Comparison of ENCODE assay signal across 24 mouse cellular contexts in the genomic region with DNA sequence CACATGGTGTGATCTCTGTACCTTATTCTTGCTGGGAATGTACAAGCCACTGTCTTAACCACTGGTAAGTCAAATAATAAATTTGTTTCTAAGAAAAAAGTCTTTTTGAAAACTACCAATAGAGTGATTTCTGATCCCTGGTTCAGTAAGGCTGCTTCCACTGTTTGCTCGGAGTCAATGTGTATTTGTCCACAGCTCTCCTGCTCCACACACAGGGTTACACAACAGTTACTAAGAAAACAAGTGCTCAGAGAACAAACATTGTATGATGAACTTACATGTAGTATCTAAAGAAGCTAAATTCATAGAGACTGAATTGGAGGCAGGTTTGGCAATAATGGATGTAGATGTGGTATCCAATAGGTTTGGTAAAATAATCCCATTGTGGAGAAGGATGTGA.
"Had no signal": no experiment of that assay in that cellular context is flagged by ENCODE, and none has a peak within 500 bp of the region (broad histone marks: within the 10 kb centered on the region; RNA-seq: fewer than 3 reads in every experiment).

No protein-coding gene starts in this region.

- DNase-seq: gastrocnemius, adult 2 months; gastrocnemius, postnatal 10 days; gastrocnemius, postnatal 25 days; heart, adult 18-20 months; heart, postnatal 14 days; heart, postnatal 36 days; kidney, adult 11 months; kidney, adult 2 months; kidney, adult 9 months; kidney, postnatal 14 days; kidney, postnatal 36 days; layer of hippocampus, adult 9-11 months; layer of hippocampus, postnatal 36 days; left cerebral cortex, postnatal 4 days had no signal

- H3K27ac ChIP-seq: gastrocnemius, adult 2 months; heart, embryonic 10.5 days; hindbrain, embryonic 13.5 days; hindbrain, embryonic 15.5 days; hindbrain, postnatal 0 days; kidney, embryonic 15.5 days; kidney, postnatal 0 days; limb, embryonic 13.5 days; limb, embryonic 15.5 days had no signal

- H3K4me2 ChIP-seq: heart, embryonic 12.5 days; hindbrain, embryonic 13.5 days; hindbrain, embryonic 15.5 days; kidney, embryonic 15.5 days; limb, embryonic 13.5 days; limb, embryonic 15.5 days had no signal

- H3K27me3 ChIP-seq: heart, embryonic 12.5 days; hindbrain, embryonic 13.5 days; hindbrain, embryonic 15.5 days; kidney, embryonic 15.5 days; limb, embryonic 13.5 days; limb, embryonic 15.5 days had no signal

- H3K9ac ChIP-seq: heart, embryonic 12.5 days; hindbrain, embryonic 13.5 days; hindbrain, embryonic 15.5 days; kidney, embryonic 15.5 days; limb, embryonic 13.5 days; limb, embryonic 15.5 days had no signal

- H3K9me3 ChIP-seq: heart, embryonic 10.5 days; heart, embryonic 12.5 days; hindbrain, embryonic 13.5 days; hindbrain, embryonic 15.5 days; limb, embryonic 13.5 days; limb, embryonic 15.5 days had no signal

- H3K36me3 ChIP-seq: heart, embryonic 10.5 days; heart, embryonic 12.5 days; hindbrain, embryonic 13.5 days; hindbrain, embryonic 15.5 days; kidney, embryonic 15.5 days; limb, embryonic 13.5 days; limb, embryonic 15.5 days had no signal

- H3K4me3 ChIP-seq: gastrocnemius, adult 2 months; heart, embryonic 10.5 days; heart, embryonic 12.5 days; hindbrain, embryonic 13.5 days; hindbrain, embryonic 15.5 days; kidney, embryonic 15.5 days; limb, embryonic 13.5 days; limb, embryonic 15.5 days had no signal

- ATAC-seq: hindbrain, postnatal 0 days; intestine, embryonic 16.5 days had no signal

- H3K4me1 ChIP-seq: heart, embryonic 10.5 days; heart, embryonic 12.5 days; hindbrain, embryonic 13.5 days; hindbrain, embryonic 15.5 days; kidney, embryonic 15.5 days; limb, embryonic 13.5 days; limb, embryonic 15.5 days had no signal
